Mouse (Mus musculus): ENCODE data around the gene Pold2. TPM values are rescaled to one million over a fixed set of nuclear protein-coding genes. Genes with fewer than 3 reads are reported as not detected.
"Not testable (repeated sequence)": the region's sequence is repeated elsewhere in the genome, so short reads cannot be mapped to it uniquely, and the experiment has no call there.

Pold2 gene
- polyA plus RNA-seq, 1 experiment = 19.9 TPM

GRCm38 (mm10) chr11:5893807-5894206, 15.7 kb upstream of the Pold2 start:
- H3K4me3 ChIP-seq (replicated peaks; ENCODE audit: control insufficient read depth, low read depth, low read length) = no peak overlapping the region
- H3K4me1 ChIP-seq (ENCODE audit: control insufficient read depth, insufficient read depth, low read length) = no peaks in the 10 kb centered on the region
- no peak overlapping the region for H3K27ac ChIP-seq (ENCODE audit: control insufficient read depth, insufficient read depth, low read depth, low read length, poor library complexity)
- WGBS = 84% methylated on average over 6 of the region's 6 CpGs
- TF ChIP-seq POLR2A (IDR thresholded peaks at IDR 0.05; ENCODE audit: borderline replicate concordance, control insufficient read depth, low read depth, low read length) (no peak), CTCF (IDR thresholded peaks at IDR 0.05; ENCODE audit: control insufficient read depth, insufficient read depth, low read length) (no peak)

GRCm38 (mm10) chr11:5892810-5893368, 14.8 kb upstream of the Pold2 start:
- no peak overlapping the region for H3K27ac ChIP-seq (ENCODE audit: control insufficient read depth, insufficient read depth, low read depth, low read length, poor library complexity)
- TF ChIP-seq CTCF (IDR thresholded peaks at IDR 0.05; ENCODE audit: control insufficient read depth, insufficient read depth, low read length) (no peak), POLR2A (IDR thresholded peaks at IDR 0.05; ENCODE audit: borderline replicate concordance, control insufficient read depth, low read depth, low read length) (no peak)
- H3K4me3 ChIP-seq (replicated peaks; ENCODE audit: control insufficient read depth, low read depth, low read length) = no peak overlapping the region
- WGBS = 71% methylated on average over 4 of the region's 4 CpGs
- H3K4me1 ChIP-seq (ENCODE audit: control insufficient read depth, insufficient read depth, low read length) = no peaks in the 10 kb centered on the region

- no peak overlapping the region for H3K4me3 ChIP-seq (replicated peaks; ENCODE audit: control insufficient read depth, low read depth, low read length)
- H3K27ac ChIP-seq (ENCODE audit: control insufficient read depth, insufficient read depth, low read depth, low read length, poor library complexity) = no peak overlapping the region
- no peaks in the 10 kb centered on the region for H3K4me1 ChIP-seq (ENCODE audit: control insufficient read depth, insufficient read depth, low read length)
- WGBS = 28% methylated on average over 8 of the region's 8 CpGs
- TF ChIP-seq POLR2A (IDR thresholded peaks at IDR 0.05; ENCODE audit: borderline replicate concordance, control insufficient read depth, low read depth, low read length) (no peak), CTCF (IDR thresholded peaks at IDR 0.05; ENCODE audit: control insufficient read depth, insufficient read depth, low read length) (no peak)
Observed at GRCm38 (mm10) chr11:5892151-5892591, 14.1 kb upstream of the Pold2 start.

- 72% methylated on average over 5 of the region's 5 CpGs for WGBS
- not testable (repeated sequence) for H3K4me3 ChIP-seq (replicated peaks; ENCODE audit: control insufficient read depth, low read depth, low read length); H3K27ac ChIP-seq (ENCODE audit: control insufficient read depth, insufficient read depth, low read depth, low read length, poor library complexity); H3K4me1 ChIP-seq (ENCODE audit: control insufficient read depth, insufficient read depth, low read length)
Observed at GRCm38 (mm10) chr11:5888563-5888962, 10.5 kb upstream of the Pold2 start.

- 86% methylated on average over 5 of the region's 5 CpGs for WGBS
- Histone ChIP-seq H3K4me3 (replicated peaks; ENCODE audit: control insufficient read depth, low read depth, low read length) (no peak overlapping the region), H3K27ac (ENCODE audit: control insufficient read depth, insufficient read depth, low read depth, low read length, poor library complexity) (no peak overlapping the region), H3K4me1 (ENCODE audit: control insufficient read depth, insufficient read depth, low read length) (peaks cover 2% of the 10 kb centered on the region; the same call in 1 of the 2 replicates)
- TF ChIP-seq CTCF (IDR thresholded peaks at IDR 0.05; ENCODE audit: control insufficient read depth, insufficient read depth, low read length) (no peak), POLR2A (IDR thresholded peaks at IDR 0.05; ENCODE audit: borderline replicate concordance, control insufficient read depth, low read depth, low read length) (no peak)
Observed at GRCm38 (mm10) chr11:5887250-5887649, 9.2 kb upstream of the Pold2 start.

GRCm38 (mm10) chr11:5886187-5886586, 8.1 kb upstream of the Pold2 start:
- Histone ChIP-seq H3K4me1 (ENCODE audit: control insufficient read depth, insufficient read depth, low read length) (peaks cover 2% of the 10 kb centered on the region; the same call in 1 of the 2 replicates), H3K4me3 (replicated peaks; ENCODE audit: control insufficient read depth, low read depth, low read length) (no peak overlapping the region), H3K27ac (ENCODE audit: control insufficient read depth, insufficient read depth, low read depth, low read length, poor library complexity) (no peak overlapping the region)
- TF ChIP-seq POLR2A (IDR thresholded peaks at IDR 0.05; ENCODE audit: borderline replicate concordance, control insufficient read depth, low read depth, low read length) (no peak), CTCF (IDR thresholded peaks at IDR 0.05; ENCODE audit: control insufficient read depth, insufficient read depth, low read length) (peak; percentile 53)
- 16% methylated on average over 9 of the region's 9 CpGs for WGBS

- WGBS = 10% methylated on average over 8 of the region's 8 CpGs
- TF ChIP-seq POLR2A (IDR thresholded peaks at IDR 0.05; ENCODE audit: borderline replicate concordance, control insufficient read depth, low read depth, low read length) = no peak
- Histone ChIP-seq H3K4me1 (ENCODE audit: control insufficient read depth, insufficient read depth, low read length) (peaks cover 2% of the 10 kb centered on the region; the same call in 1 of the 2 replicates), H3K27ac (ENCODE audit: control insufficient read depth, insufficient read depth, low read depth, low read length, poor library complexity) (no peak overlapping the region), H3K4me3 (replicated peaks; ENCODE audit: control insufficient read depth, low read depth, low read length) (no peak overlapping the region)
Observed at GRCm38 (mm10) chr11:5882518-5882917, 4.4 kb upstream of the Pold2 start.

GRCm38 (mm10) chr11:5879905-5880304, 1.8 kb upstream of the Pold2 start:
- H3K27ac ChIP-seq (ENCODE audit: control insufficient read depth, insufficient read depth, low read depth, low read length, poor library complexity) = no peak overlapping the region
- peaks cover 2% of the 10 kb centered on the region; the same call in 1 of the 2 replicates for H3K4me1 ChIP-seq (ENCODE audit: control insufficient read depth, insufficient read depth, low read length)
- no peak for TF ChIP-seq POLR2A (IDR thresholded peaks at IDR 0.05; ENCODE audit: borderline replicate concordance, control insufficient read depth, low read depth, low read length)
- TF ChIP-seq CTCF (IDR thresholded peaks at IDR 0.05; ENCODE audit: control insufficient read depth, insufficient read depth, low read length) = peak; percentile 80
- H3K4me3 ChIP-seq (replicated peaks; ENCODE audit: control insufficient read depth, low read depth, low read length) = no peak overlapping the region
- WGBS = 81% methylated on average over 5 of the region's 5 CpGs

- WGBS = 47% methylated on average over 8 of the region's 8 CpGs
- Histone ChIP-seq H3K27ac (ENCODE audit: control insufficient read depth, insufficient read depth, low read depth, low read length, poor library complexity) (no peak overlapping the region), H3K4me1 (ENCODE audit: control insufficient read depth, insufficient read depth, low read length) (peaks cover 2% of the 10 kb centered on the region; the same call in 1 of the 2 replicates), H3K4me3 (replicated peaks; ENCODE audit: control insufficient read depth, low read depth, low read length) (no peak overlapping the region)
- TF ChIP-seq CTCF (IDR thresholded peaks at IDR 0.05; ENCODE audit: control insufficient read depth, insufficient read depth, low read length) = no peak
- TF ChIP-seq POLR2A (IDR thresholded peaks at IDR 0.05; ENCODE audit: borderline replicate concordance, control insufficient read depth, low read depth, low read length) = no peak
Observed at GRCm38 (mm10) chr11:5878661-5879060, 569 bp upstream of the Pold2 start.

Measured in bone marrow, adult 2 months (tissue).